ENCODE assay signal across 8 mouse cellular contexts in the genomic region with DNA sequence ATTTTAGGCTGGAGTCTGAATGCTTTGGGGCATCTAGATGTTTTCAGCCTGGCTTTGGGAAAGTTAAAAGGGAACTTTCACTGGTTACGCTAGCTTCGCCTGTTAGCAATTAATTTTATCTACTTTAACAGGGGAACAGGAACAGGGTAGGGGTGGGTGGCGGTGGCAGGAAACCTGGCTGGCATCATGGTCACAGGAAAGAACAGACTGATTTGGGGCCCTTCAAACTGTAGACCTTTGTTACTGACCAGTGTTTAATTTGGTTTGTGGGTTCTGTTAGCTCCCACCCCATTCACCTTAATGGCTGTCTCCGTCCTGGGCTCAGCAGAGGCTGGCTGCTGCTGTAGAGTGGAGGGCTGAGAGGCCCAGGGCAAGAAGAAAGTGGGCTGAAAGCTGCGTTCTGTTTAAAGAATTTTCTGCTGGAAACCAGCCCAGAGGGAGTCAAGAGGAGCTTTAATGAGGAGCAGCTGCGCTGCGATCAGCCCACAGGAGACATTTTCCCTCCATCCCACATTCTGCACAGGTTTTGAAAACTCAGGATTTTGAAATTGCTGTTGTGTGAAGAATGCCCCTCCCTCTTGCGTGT. TPM values are rescaled to one million over a fixed set of nuclear protein-coding genes. Genes with fewer than 3 reads are reported as not detected.
DNase-seq lines count a peak whose midpoint lies in the region; ATAC-seq and TF ChIP-seq lines count a peak whose summit lies in the region.

No protein-coding gene starts in this region.

- no peaks in the 10 kb centered on the region for H3K9me3 ChIP-seq in heart, embryonic 12.5 days (replicated peaks)
- H3K9me3 ChIP-seq in lung, embryonic 15.5 days: no peaks in the 10 kb centered on the region

- H3K9ac ChIP-seq in heart, embryonic 12.5 days: peak overlapping the region; percentile 34; the same call in 1 of the 2 replicates
- 0 out of 2 replicates have a peak overlapping the region, but pooled peaks have one; percentile 1 for H3K9ac ChIP-seq in lung, embryonic 15.5 days

- H3K4me1 ChIP-seq in embryonic fibroblast, embryonic 13.5 days (ENCODE audit: control insufficient read depth, insufficient read depth, low read length): peaks cover 29% of the 10 kb centered on the region
- peaks cover 66% of the 10 kb centered on the region for H3K4me1 ChIP-seq in heart, embryonic 12.5 days (replicated peaks)
- H3K4me1 ChIP-seq in lung, embryonic 15.5 days: peaks cover 78% of the 10 kb centered on the region

- ATAC-seq in heart, embryonic 12.5 days (ENCODE audit: insufficient number of reproducible peaks, low FRiP score): peak; percentile 60; the same call in 1 of the 2 replicates
- peak; percentile 78 for ATAC-seq in lung, embryonic 15.5 days (ENCODE audit: borderline replicate concordance, extremely low read depth, low FRiP score, low TSS enrichment)
- ATAC-seq in cerebellum, adult (ENCODE audit: insufficient number of reproducible peaks, low FRiP score, low TSS enrichment): no peak

- peak; percentile 53 for DNase-seq in layer of hippocampus, adult 11-12 months (ENCODE audit: low spot score)
- DNase-seq in layer of hippocampus, adult 9-10 months (ENCODE audit: low spot score): no peak
- peak; percentile 64 to 75 for DNase-seq in kidney, postnatal 4 days
- DNase-seq in retina, embryonic 14.5 days (ENCODE audit: low spot score): peak; percentile 46

- H3K4me2 ChIP-seq in heart, embryonic 12.5 days: peak overlapping the region; percentile 41
- peak overlapping the region; percentile 36 for H3K4me2 ChIP-seq in lung, embryonic 15.5 days

- no peak overlapping the region for H3K4me3 ChIP-seq in embryonic fibroblast, embryonic 13.5 days (ENCODE audit: insufficient read depth, low read length)
- H3K4me3 ChIP-seq in heart, embryonic 12.5 days: no peak overlapping the region
- no peak overlapping the region for H3K4me3 ChIP-seq in lung, embryonic 15.5 days

- 30% methylated on average over 8 of the region's 8 CpGs for WGBS in heart, embryonic 12.5 days
- 11% methylated on average over 8 of the region's 8 CpGs for WGBS in lung, embryonic 15.5 days

- peak overlapping the region; percentile 90 for H3K27ac ChIP-seq in embryonic fibroblast, embryonic 13.5 days (ENCODE audit: insufficient read depth, low read length)
- peak overlapping the region; percentile 87 for H3K27ac ChIP-seq in heart, embryonic 12.5 days (ENCODE audit: poor library complexity, severe bottlenecking)
- H3K27ac ChIP-seq in lung, embryonic 15.5 days: peak overlapping the region; percentile 91

- no peak for TF ChIP-seq CTCF in embryonic fibroblast, embryonic 13.5 days (IDR thresholded peaks at IDR 0.05; ENCODE audit: borderline replicate concordance, insufficient read depth, low read length)

- TF ChIP-seq POLR2A in embryonic fibroblast, embryonic 13.5 days (IDR thresholded peaks at IDR 0.05; ENCODE audit: low read depth, low read length): no peak; the same call in 1 of the 2 replicates

- H3K27me3 ChIP-seq in heart, embryonic 12.5 days (replicated peaks): no peaks in the 10 kb centered on the region
- no peaks in the 10 kb centered on the region for H3K27me3 ChIP-seq in lung, embryonic 15.5 days

- H3K36me3 ChIP-seq in heart, embryonic 12.5 days: 0 out of 2 replicates have a peak, but pooled peaks cover 5% of the 10 kb centered on the region
- H3K36me3 ChIP-seq in lung, embryonic 15.5 days: no peaks in the 10 kb centered on the region

RNA-seq across cellular contexts. Expression of gene Notch2, which starts 50.0 kb away (rescaled TPM):
- polyA plus RNA-seq in embryonic fibroblast, embryonic 13.5 days (2011; ENCODE audit: insufficient read length, low read depth, missing spikeins): 45.2 and 49.4 TPM in 2 replicates
- polyA plus RNA-seq in heart, embryonic 12.5 days (2016; fragmentation: Nextera tagmentation; extraction: Ambion mirVana): 16.7 and 17.7 TPM in 2 replicates
- polyA plus RNA-seq in lung, embryonic 15.5 days (2015; fragmentation: Nextera tagmentation; extraction: Ambion mirVana): 33.4 and 35.1 TPM in 2 replicates
